Comparison of ENCODE assay signal across 9 mouse cellular contexts in the genomic region with DNA sequence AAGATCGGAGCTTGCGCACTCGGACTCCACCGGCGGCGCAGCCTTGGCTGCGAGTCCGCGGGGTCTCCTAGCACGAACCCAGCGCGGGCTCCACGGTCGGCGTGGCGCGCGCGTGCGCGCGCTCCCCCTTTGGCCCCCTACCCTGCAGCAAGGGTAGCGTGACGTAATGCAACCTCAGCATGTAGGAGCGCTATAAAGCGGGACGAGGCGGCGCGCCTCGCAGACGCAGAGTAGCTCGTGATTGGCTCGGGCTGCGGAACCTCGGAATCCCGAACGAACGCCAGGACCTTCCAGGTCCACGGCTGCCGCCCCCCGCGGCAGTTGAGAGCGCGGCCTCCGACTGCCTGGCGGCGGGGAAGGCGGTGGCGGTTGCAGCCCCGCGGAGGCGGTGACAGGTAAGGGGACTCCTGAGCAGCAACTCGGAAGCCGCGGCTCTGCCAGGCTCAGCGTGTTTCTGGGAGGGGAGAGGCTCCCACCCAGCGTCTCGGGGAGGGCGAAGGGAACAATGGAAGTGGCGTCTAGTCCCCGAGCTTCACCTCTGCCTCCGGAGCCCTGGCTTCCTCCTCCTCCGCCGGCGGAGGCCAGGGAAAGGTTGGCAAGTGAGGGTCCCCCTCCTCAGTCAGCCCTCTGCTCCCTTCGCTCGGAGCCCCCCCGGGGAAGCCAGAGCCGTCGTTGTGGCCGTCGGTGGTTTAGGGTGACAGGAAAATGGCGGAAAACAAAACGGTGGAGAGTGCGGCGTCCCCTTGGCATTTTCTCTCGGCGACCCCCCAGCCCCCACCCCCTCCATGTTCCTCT. TPM values are rescaled to one million over a fixed set of nuclear protein-coding genes. Genes with fewer than 3 reads are reported as not detected.
DNase-seq lines count a peak whose midpoint lies in the region; ATAC-seq and TF ChIP-seq lines count a peak whose summit lies in the region.
"Had no signal": no experiment of that assay in that cellular context is flagged by ENCODE, and none has a peak within 500 bp of the region (broad histone marks: within the 10 kb centered on the region; RNA-seq: fewer than 3 reads in every experiment).

Zfp711 (plus strand) TSS at position 16 of the 795 bp plus-strand sequence.

- peak within 1 kb of the TSS; percentile 43 for H3K4me2 ChIP-seq in embryonic facial prominence, embryonic 12.5 days (replicated peaks)
- peak within 1 kb of the TSS; percentile 66 for H3K4me2 ChIP-seq in heart, embryonic 15.5 days
- H3K4me2 ChIP-seq in liver, embryonic 12.5 days = peak within 1 kb of the TSS; percentile 67
- H3K4me2 ChIP-seq in neural tube, embryonic 13.5 days = peak within 1 kb of the TSS; percentile 53

- no peaks in the 10 kb centered on the region for H3K36me3 ChIP-seq in embryonic facial prominence, embryonic 12.5 days
- H3K36me3 ChIP-seq in heart, embryonic 15.5 days = no peaks in the 10 kb centered on the region
- no peaks in the 10 kb centered on the region for H3K36me3 ChIP-seq in liver, embryonic 12.5 days
- H3K36me3 ChIP-seq in neural tube, embryonic 13.5 days = no peaks in the 10 kb centered on the region

- ATAC-seq in embryonic facial prominence, embryonic 12.5 days (ENCODE audit: insufficient number of reproducible peaks, insufficient read depth, low FRiP score, low TSS enrichment) = peak; percentile 97
- peak; percentile 96 for ATAC-seq in heart, embryonic 15.5 days (replicated peaks; ENCODE audit: insufficient number of reproducible peaks, insufficient read depth, low FRiP score, low read depth)
- peak; percentile 80 for ATAC-seq in liver, embryonic 12.5 days
- peak; percentile 97 for ATAC-seq in neural tube, embryonic 13.5 days (ENCODE audit: low read depth)

- peak within 1 kb of the TSS; percentile 63 for H3K9ac ChIP-seq in embryonic facial prominence, embryonic 12.5 days
- peak within 1 kb of the TSS; percentile 65 for H3K9ac ChIP-seq in heart, embryonic 15.5 days
- peak within 1 kb of the TSS; percentile 52; the same call in 1 of the 2 replicates for H3K9ac ChIP-seq in liver, embryonic 12.5 days
- peak within 1 kb of the TSS; percentile 85 for H3K9ac ChIP-seq in neural tube, embryonic 13.5 days

- peak within 1 kb of the TSS; percentile 75 for H3K4me3 ChIP-seq in gastrocnemius, adult 2 months
- H3K4me3 ChIP-seq in embryonic facial prominence, embryonic 12.5 days = peak within 1 kb of the TSS; percentile 62
- peak within 1 kb of the TSS; percentile 69 for H3K4me3 ChIP-seq in heart, embryonic 15.5 days
- peak within 1 kb of the TSS; percentile 56 for H3K4me3 ChIP-seq in liver, embryonic 12.5 days
- H3K4me3 ChIP-seq in neural tube, embryonic 13.5 days = peak within 1 kb of the TSS; percentile 65
- H3K4me3 ChIP-seq: myocyte had no signal

- H3K9me3 ChIP-seq in embryonic facial prominence, embryonic 12.5 days = no peaks in the 10 kb centered on the region
- no peaks in the 10 kb centered on the region for H3K9me3 ChIP-seq in heart, embryonic 15.5 days (replicated peaks)
- H3K9me3 ChIP-seq in liver, embryonic 12.5 days (replicated peaks) = no peaks in the 10 kb centered on the region
- no peaks in the 10 kb centered on the region for H3K9me3 ChIP-seq in neural tube, embryonic 13.5 days

- intact Hi-C loops in gastrocnemius, adult 2 months (cut with DNase I) = no loop called here

- WGBS in embryonic facial prominence, embryonic 12.5 days = 16% methylated on average over 69 of the region's 79 CpGs
- WGBS in heart, embryonic 15.5 days = 13% methylated on average over 77 of the region's 79 CpGs
- WGBS in liver, embryonic 12.5 days (ENCODE audit: insufficient replicate concordance) = 19% methylated on average over 59 of the region's 79 CpGs
- WGBS in neural tube, embryonic 13.5 days = 18% methylated on average over 66 of the region's 79 CpGs

- DNase-seq in gastrocnemius, adult 2 months = peak; percentile 28
- DNase-seq in gastrocnemius, adult 8-10 months (ENCODE audit: low spot score in 2 of 2) = no peak
- peak; percentile 77 for DNase-seq in kidney, postnatal 10 days
- peak; percentile 39 for DNase-seq in thymus, postnatal 25 days

- H3K27ac ChIP-seq in gastrocnemius, adult 2 months = no peak within 1 kb of the TSS
- peak within 1 kb of the TSS; percentile 80 for H3K27ac ChIP-seq in embryonic facial prominence, embryonic 12.5 days
- H3K27ac ChIP-seq in heart, embryonic 15.5 days = peak within 1 kb of the TSS; percentile 67
- no peak within 1 kb of the TSS for H3K27ac ChIP-seq in liver, embryonic 12.5 days
- peak within 1 kb of the TSS; percentile 92 for H3K27ac ChIP-seq in neural tube, embryonic 13.5 days (replicated peaks)

- TF ChIP-seq CTCF in gastrocnemius, adult 2 months (IDR thresholded peaks at IDR 0.05) = no peak

- no peaks in the 10 kb centered on the region for H3K4me1 ChIP-seq in embryonic facial prominence, embryonic 12.5 days
- H3K4me1 ChIP-seq in heart, embryonic 15.5 days (replicated peaks) = no peaks in the 10 kb centered on the region
- H3K4me1 ChIP-seq in liver, embryonic 12.5 days = no peaks in the 10 kb centered on the region
- H3K4me1 ChIP-seq in neural tube, embryonic 13.5 days (replicated peaks) = no peaks in the 10 kb centered on the region

- H3K27me3 ChIP-seq in embryonic facial prominence, embryonic 12.5 days = no peaks in the 10 kb centered on the region
- H3K27me3 ChIP-seq in heart, embryonic 15.5 days = no peaks in the 10 kb centered on the region
- peaks cover 20% of the 10 kb centered on the region for H3K27me3 ChIP-seq in liver, embryonic 12.5 days (replicated peaks)
- H3K27me3 ChIP-seq in neural tube, embryonic 13.5 days = no peaks in the 10 kb centered on the region

RNA-seq across cellular contexts. Expression of gene Zfp711, which starts in this region (rescaled TPM):
- under 1 TPM in 1 of 2 experiments, not detected in 1; 0.11 TPM for total RNA-seq in gastrocnemius, adult 2 months (2021)
- total RNA-seq in gastrocnemius, adult 8-10 months (2022) = under 1 TPM in 2 of 4 experiments, not detected in 2; 0.12 to 0.16 TPM
- polyA plus RNA-seq in embryonic facial prominence, embryonic 12.5 days (2016; fragmentation: Nextera tagmentation; extraction: Ambion mirVana) = 19.0 TPM in 2 replicates
- 5.0 and 6.3 TPM in 2 replicates for polyA plus RNA-seq in heart, embryonic 15.5 days (2015; fragmentation: Nextera tagmentation; extraction: Ambion mirVana)
- polyA plus RNA-seq in liver, embryonic 12.5 days (2016; fragmentation: Nextera tagmentation; extraction: Ambion mirVana) = 2.8 and 3.3 TPM in 2 replicates
- 36.2 and 40.8 TPM in 2 replicates for polyA plus RNA-seq in neural tube, embryonic 13.5 days (2015; fragmentation: Nextera tagmentation; extraction: Ambion mirVana)
- polyA plus RNA-seq: myocyte had no signal

Comparison
In these comparisons a context has a peak if more than half of its experiments do, and no peak if none do; other contexts are left out.
1. Peak in DNase-seq and H3K4me3 ChIP-seq in gastrocnemius, adult 2 months; RNA of the gene not detected or under 1 TPM.
2. DNase-seq: peak in kidney, postnatal 10 days (single experiment) and thymus, postnatal 25 days (single experiment); none in gastrocnemius, adult 8-10 months (0 of 2).
3. H3K27ac ChIP-seq: peak in embryonic facial prominence, embryonic 12.5 days (single experiment), heart, embryonic 15.5 days (single experiment) and neural tube, embryonic 13.5 days (single experiment); none in gastrocnemius, adult 2 months (single experiment) and liver, embryonic 12.5 days (single experiment).
4. Peak in every context shown above with its lines, with median percentiles within 50 percentile points of each other: H3K4me3 ChIP-seq, ATAC-seq, H3K4me2 ChIP-seq and H3K9ac ChIP-seq.